Mouse (Mus musculus): Measurements from ENCODE around the gene Prdm1.

The Prdm1 gene

GRCm38 (mm10) chr10:44456757-44457595, 71.3 kb downstream of the Prdm1 start:
- no peak for DNase-seq (ENCODE audit: low spot score)

- no peak for DNase-seq (ENCODE audit: low spot score)
Measured at GRCm38 (mm10) chr10:44454753-44455152, 73.5 kb downstream of the Prdm1 start.

GRCm38 (mm10) chr10:44454111-44454510, 74.2 kb downstream of the Prdm1 start:
- DNase-seq (ENCODE audit: low spot score), result no peak

GRCm38 (mm10) chr10:44450835-44451234, 77.5 kb downstream of the Prdm1 start:
- no peak for DNase-seq (ENCODE audit: low spot score)

GRCm38 (mm10) chr10:44450108-44450507, 78.2 kb downstream of the Prdm1 start:
- DNase-seq (ENCODE audit: low spot score), result no peak

GRCm38 (mm10) chr10:44449666-44450065, 78.6 kb downstream of the Prdm1 start:
- no peak for DNase-seq (ENCODE audit: low spot score)

GRCm38 (mm10) chr10:44448165-44448564, 80.1 kb downstream of the Prdm1 start:
- no peak for DNase-seq (ENCODE audit: low spot score)

- no peak for DNase-seq (ENCODE audit: low spot score)
Measured at GRCm38 (mm10) chr10:44447406-44448139, 80.7 kb downstream of the Prdm1 start.

- no peak for DNase-seq (ENCODE audit: low spot score)
Measured at GRCm38 (mm10) chr10:44447001-44447400, 81.3 kb downstream of the Prdm1 start.

- no peak for DNase-seq (ENCODE audit: low spot score)
Measured at GRCm38 (mm10) chr10:44444415-44444814, 83.9 kb downstream of the Prdm1 start.

- DNase-seq (ENCODE audit: low spot score), result no peak
Measured at GRCm38 (mm10) chr10:44443696-44444095, 84.6 kb downstream of the Prdm1 start.

GRCm38 (mm10) chr10:44439732-44440131, 88.6 kb downstream of the Prdm1 start:
- no peak for DNase-seq (ENCODE audit: low spot score)

GRCm38 (mm10) chr10:44437614-44438013, 90.7 kb downstream of the Prdm1 start:
- no peak for DNase-seq (ENCODE audit: low spot score)

GRCm38 (mm10) chr10:44435956-44436355, 92.3 kb downstream of the Prdm1 start:
- no peak for DNase-seq (ENCODE audit: low spot score)

- DNase-seq (ENCODE audit: low spot score), result no peak
Measured at GRCm38 (mm10) chr10:44434702-44435181, 93.6 kb downstream of the Prdm1 start.

GRCm38 (mm10) chr10:44432235-44432634, 96.1 kb downstream of the Prdm1 start:
- no peak for DNase-seq (ENCODE audit: low spot score)

- no peak for DNase-seq (ENCODE audit: low spot score)
Measured at GRCm38 (mm10) chr10:44431689-44432088, 96.6 kb downstream of the Prdm1 start.

- DNase-seq (ENCODE audit: low spot score), result no peak
Measured at GRCm38 (mm10) chr10:44429177-44429888, 99.0 kb downstream of the Prdm1 start.

- DNase-seq (ENCODE audit: low spot score), result peak; percentile 34
Measured at GRCm38 (mm10) chr10:44427891-44428361, 100.4 kb downstream of the Prdm1 start.

- no peak for DNase-seq (ENCODE audit: low spot score)
Measured at GRCm38 (mm10) chr10:44427426-44427825, 100.9 kb downstream of the Prdm1 start.

GRCm38 (mm10) chr10:44425013-44425412, 103.3 kb downstream of the Prdm1 start:
- no peak for DNase-seq (ENCODE audit: low spot score)

- DNase-seq (ENCODE audit: low spot score), result no peak
Measured at GRCm38 (mm10) chr10:44421896-44422295, 106.4 kb downstream of the Prdm1 start.

Data from ovary, adult 18-20 months (tissue).